Mouse (Mus musculus): ENCODE results near the gene Rrp7a.

DNA sequence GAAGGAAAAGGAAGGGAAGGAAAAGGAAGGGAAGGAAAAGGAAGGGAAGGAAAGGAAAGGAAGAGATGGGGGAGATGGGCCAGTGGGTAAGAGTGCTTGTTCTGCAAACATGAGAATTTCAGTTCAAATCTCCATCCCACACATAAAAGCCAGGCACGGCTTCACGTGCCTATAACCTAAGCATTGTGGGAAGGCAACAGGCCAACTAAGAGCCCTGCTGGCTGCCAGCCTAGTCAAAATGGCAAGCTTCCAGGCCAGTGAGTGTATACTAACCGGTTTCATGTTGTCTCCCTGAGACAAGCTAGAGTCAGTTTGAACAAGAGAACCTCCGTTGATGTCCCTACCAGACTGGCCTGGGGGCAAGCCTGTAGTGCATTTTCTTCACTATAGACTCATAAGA is 57.1 kb downstream of the Rrp7a start:
- TF ChIP-seq MAFK (IDR thresholded peaks at IDR 0.05; ENCODE audit: insufficient read depth, low read depth, low read length) (no peak), HCFC1 (IDR thresholded peaks at IDR 0.05; ENCODE audit: borderline replicate concordance, insufficient read depth, low read length) (no peak), ZNF384 (IDR thresholded peaks at IDR 0.05; ENCODE audit: low read depth, low read length) (no peak), ZC3H11A (IDR thresholded peaks at IDR 0.05; ENCODE audit: borderline replicate concordance, low read depth, low read length) (no peak), CHD2 (IDR thresholded peaks at IDR 0.05; ENCODE audit: low read depth, low read length) (no peak)

Data from ES-E14 (cell line).